Mouse (Mus musculus) myocyte (in vitro differentiated cells): Measurements from ENCODE around the gene Pafah2. TPM values are rescaled to one million over a fixed set of nuclear protein-coding genes. Genes with fewer than 3 reads are reported as not detected.

Source experiments
- H3K27me3 ChIP-seq: one replicate; pipeline ENCODE4 v1.6.1; 2011; ENCODE audit not compliant: control insufficient read depth, insufficient read depth, insufficient read length
- H3K36me3 ChIP-seq: one replicate; pipeline ENCODE4 v1.6.1; 2011; ENCODE audit not compliant: control insufficient read depth, insufficient read depth
- H3K4me2 ChIP-seq: one replicate; pipeline ENCODE4 v1.6.1; 2011; ENCODE audit warnings: low read depth, control low read depth
- H3K4me3 ChIP-seq: one replicate; pipeline ENCODE4 v1.5.1; 2011; ENCODE audit warnings: mild to moderate bottlenecking, control low read depth, moderate library complexity
- H3K79me2 ChIP-seq: one replicate; pipeline ENCODE4 v1.6.1; 2011; ENCODE audit not compliant: control insufficient read depth, insufficient read depth
- H3ac ChIP-seq: one replicate; pipeline ENCODE4 v1.6.1; 2011; ENCODE audit not compliant: control insufficient read depth, insufficient read length
- CEBPB ChIP-seq: IDR thresholded peaks from 2 replicates; pipeline ENCODE4 v1.6.1; 2011; ENCODE audit warnings: mild to moderate bottlenecking, moderate library complexity; ENCODE audit not compliant: poor library complexity, insufficient read depth, severe bottlenecking
- E2F4 ChIP-seq: IDR thresholded peaks from one replicate; pipeline ENCODE4 v1.6.1; 2011; ENCODE audit warnings: mild to moderate bottlenecking, control low read depth, moderate library complexity; ENCODE audit not compliant: insufficient read depth
- MAX ChIP-seq: IDR thresholded peaks from one replicate; pipeline ENCODE4 v1.6.1; 2011; ENCODE audit warnings: low read depth, mild to moderate bottlenecking, control low read depth
- MYOD1 ChIP-seq, 3 experiments: IDR thresholded peaks; one replicate each; pipeline ENCODE4 v1.6.1; 2011; ENCODE audit warnings: control low read depth in 2 of 3, low read depth in 2 of 3, mild to moderate bottlenecking in 2 of 3, moderate library complexity in 1 of 3; ENCODE audit not compliant: insufficient read length in 2 of 3, control insufficient read depth in 1 of 3
- MYOG ChIP-seq, 3 experiments: IDR thresholded peaks; one replicate each; pipeline ENCODE4 v1.6.1; 2011; ENCODE audit warnings: control low read depth in 2 of 3, low read depth in 2 of 3, mild to moderate bottlenecking in 2 of 3; ENCODE audit not compliant: insufficient read length in 2 of 3, control insufficient read depth in 1 of 3, insufficient read depth in 1 of 3
- POLR2A ChIP-seq: IDR thresholded peaks from one replicate; pipeline ENCODE4 v1.6.1; 2011; ENCODE audit warnings: low read depth, mild to moderate bottlenecking, control low read depth, moderate library complexity; ENCODE audit not compliant: insufficient read length
- POLR2AphosphoS2 ChIP-seq: IDR thresholded peaks from one replicate; pipeline ENCODE4 v1.6.1; 2011; ENCODE audit warnings: low read depth, control low read depth; ENCODE audit not compliant: insufficient read length
- REST ChIP-seq: IDR thresholded peaks from one replicate; pipeline ENCODE4 v1.6.1; 2011; ENCODE audit warnings: mild to moderate bottlenecking, control low read depth, moderate library complexity; ENCODE audit not compliant: insufficient read depth, insufficient read length
- SRF ChIP-seq: IDR thresholded peaks from one replicate; pipeline ENCODE4 v1.6.1; 2011; ENCODE audit warnings: low read depth; ENCODE audit not compliant: control insufficient read depth, insufficient read length
- TCF12 ChIP-seq: IDR thresholded peaks from one replicate; pipeline ENCODE4 v1.6.1; 2011; ENCODE audit warnings: mild to moderate bottlenecking, control low read depth; ENCODE audit not compliant: poor library complexity, insufficient read depth, severe bottlenecking
- TCF3 ChIP-seq: IDR thresholded peaks from one replicate; pipeline ENCODE4 v1.6.1; 2011; ENCODE audit warnings: low read depth, control low read depth; ENCODE audit not compliant: insufficient read length
- USF1 ChIP-seq: IDR thresholded peaks from one replicate; pipeline ENCODE4 v1.6.1; 2011; ENCODE audit warnings: low read depth, mild to moderate bottlenecking, control low read depth, moderate library complexity
- polyA plus RNA-seq: library from polyadenylated mRNA; unstranded; fragments of >200 nt; fragmentation: generic; extraction: Trizol; gene quantifications from one replicate; pipeline ENCODE4 v1.2.1, GENCODE M21; 2012; ENCODE audit warnings: missing spikeins

The Pafah2 gene
- polyA plus RNA-seq, 1 experiment: 7.1 TPM

GRCm38 (mm10) chr4:134445489-134445888 is 49.4 kb downstream of the Pafah2 start:
- peaks cover 26% of the 10 kb centered on the region for H3K27me3 ChIP-seq
- no peaks in the 10 kb centered on the region for H3K79me2 ChIP-seq
- TF ChIP-seq POLR2A: no peak
- no peak for TF ChIP-seq CEBPB
- TF ChIP-seq E2F4: no peak
- TF ChIP-seq MYOD1 (IDR thresholded peaks at IDR 0.05; ENCODE audit: control insufficient read depth in 1 of 3, insufficient read length in 2 of 3, low read depth in 2 of 3): no peak
- TF ChIP-seq TCF12: no peak
- TF ChIP-seq POLR2AphosphoS2: no peak
- no peak for TF ChIP-seq USF1
- no peak for TF ChIP-seq SRF
- H3K36me3 ChIP-seq: no peaks in the 10 kb centered on the region
- no peak overlapping the region for H3ac ChIP-seq
- no peak overlapping the region for H3K4me2 ChIP-seq
- H3K4me3 ChIP-seq: no peak overlapping the region

- no peak overlapping the region for H3K4me2 ChIP-seq
These were observed 51.8 kb downstream of the Pafah2 start for GRCm38 (mm10) chr4:134447966-134448365.

GRCm38 (mm10) chr4:134449595-134450391 is 53.7 kb downstream of the Pafah2 start:
- TF ChIP-seq MYOD1 (IDR thresholded peaks at IDR 0.05; ENCODE audit: control insufficient read depth in 1 of 3, insufficient read length in 2 of 3, low read depth in 2 of 3) (no peak), TCF12 (no peak), REST (no peak), POLR2AphosphoS2 (no peak), MYOG (IDR thresholded peaks at IDR 0.05; ENCODE audit: control insufficient read depth in 1 of 3, insufficient read depth in 1 of 3, insufficient read length in 2 of 3, low read depth in 2 of 3) (no peak), MAX (no peak), POLR2A (no peak), SRF (no peak), USF1 (no peak), TCF3 (no peak), E2F4 (no peak), CEBPB (no peak)

More at GRCm38 (mm10) chr4:134447966-134448365, 51.8 kb downstream of the Pafah2 start:
- H3K27me3 ChIP-seq: peaks cover 34% of the 10 kb centered on the region
- TF ChIP-seq POLR2A: no peak
- no peak for TF ChIP-seq REST
- no peak for TF ChIP-seq SRF
- no peaks in the 10 kb centered on the region for H3K36me3 ChIP-seq
- H3K79me2 ChIP-seq: no peaks in the 10 kb centered on the region
- H3ac ChIP-seq: no peak overlapping the region
- H3K4me3 ChIP-seq: no peak overlapping the region

GRCm38 (mm10) chr4:134450392-134451195 is 54.5 kb downstream of the Pafah2 start:
- peaks cover 55% of the 10 kb centered on the region for H3K27me3 ChIP-seq
- no peaks in the 10 kb centered on the region for H3K79me2 ChIP-seq
- TF ChIP-seq SRF (no peak), REST (no peak), TCF3 (no peak), USF1 (no peak), MAX (no peak), CEBPB (no peak), POLR2A (no peak), MYOD1 (IDR thresholded peaks at IDR 0.05; ENCODE audit: control insufficient read depth in 1 of 3, insufficient read length in 2 of 3, low read depth in 2 of 3) (no peak), E2F4 (no peak), MYOG (IDR thresholded peaks at IDR 0.05; ENCODE audit: control insufficient read depth in 1 of 3, insufficient read depth in 1 of 3, insufficient read length in 2 of 3, low read depth in 2 of 3) (no peak), TCF12 (no peak)
- no peak overlapping the region for H3ac ChIP-seq
- no peak overlapping the region for H3K4me3 ChIP-seq
- H3K36me3 ChIP-seq: no peaks in the 10 kb centered on the region
- H3K4me2 ChIP-seq: no peak overlapping the region

More at GRCm38 (mm10) chr4:134449595-134450391, 53.7 kb downstream of the Pafah2 start:
- Histone ChIP-seq H3K4me3 (no peak overlapping the region), H3K79me2 (no peaks in the 10 kb centered on the region), H3ac (no peak overlapping the region), H3K36me3 (no peaks in the 10 kb centered on the region), H3K27me3 (peaks cover 50% of the 10 kb centered on the region), H3K4me2 (no peak overlapping the region)
